Mouse (Mus musculus) thymus, adult 2 months (tissue): ENCODE measurements around the gene Akt1.

Experiments
- CTCF ChIP-seq: fragments of 200-500 bp; IDR thresholded peaks from 2 replicates; pipeline ENCODE4 v1.5.1; 2012; ENCODE audit warnings: mild to moderate bottlenecking, control low read depth, low read length, moderate library complexity, borderline replicate concordance; ENCODE audit not compliant: control insufficient read depth, poor library complexity, insufficient read depth; ENCODE audit errors: extremely low read depth
- POLR2A ChIP-seq: fragments of 200-500 bp; IDR thresholded peaks from 2 replicates; pipeline ENCODE4 v1.6.1; 2012; ENCODE audit warnings: mild to moderate bottlenecking, low read length, control low read depth, moderate library complexity; ENCODE audit not compliant: control insufficient read depth, poor library complexity, insufficient read depth; ENCODE audit errors: extremely low read depth

- TF ChIP-seq CTCF (no peak), POLR2A (no peak)
Measured at GRCm38 (mm10) chr12:112664656-112665055, 10.0 kb downstream of the Akt1 start.
